Mouse (Mus musculus): Measurements from ENCODE around the gene Nebl. TPM values are rescaled to one million over a fixed set of nuclear protein-coding genes. Genes with fewer than 3 reads are reported as not detected.

The Nebl gene
- polyA plus RNA-seq, 1 experiment = 132 TPM

GRCm38 (mm10) chr2:17610259-17610658 is 121.0 kb downstream of the Nebl start:
- no peaks in the 10 kb centered on the region for H3K27me3 ChIP-seq (ENCODE audit: control insufficient read depth, insufficient read depth, low read length)
- H3K4me3 ChIP-seq (ENCODE audit: control insufficient read depth, insufficient read depth, low read length) = no peak overlapping the region
- no peaks in the 10 kb centered on the region for H3K36me3 ChIP-seq (ENCODE audit: control insufficient read depth, insufficient read depth, low read length)
- TF ChIP-seq POLR2A (IDR thresholded peaks at IDR 0.05; ENCODE audit: control insufficient read depth, extremely low read depth, insufficient read depth, low read length, poor library complexity) = no peak
- 83% methylated on average over 3 of the region's 3 CpGs for WGBS
- H3K27ac ChIP-seq (ENCODE audit: control insufficient read depth, insufficient read depth, low read length) = no peak overlapping the region
- DNase-seq = no peak
- H3K4me1 ChIP-seq (replicated peaks; ENCODE audit: control insufficient read depth, insufficient read depth, low read length) = no peaks in the 10 kb centered on the region

- WGBS = 87% methylated on average over 4 of the region's 4 CpGs
- no peak for TF ChIP-seq POLR2A (IDR thresholded peaks at IDR 0.05; ENCODE audit: control insufficient read depth, extremely low read depth, insufficient read depth, low read length, poor library complexity)
- TF ChIP-seq CTCF (IDR thresholded peaks at IDR 0.05; ENCODE audit: borderline replicate concordance, control insufficient read depth, extremely low read depth, insufficient read depth, low read length, poor library complexity) = no peak
- Histone ChIP-seq H3K27ac (ENCODE audit: control insufficient read depth, insufficient read depth, low read length) (no peak overlapping the region), H3K4me3 (ENCODE audit: control insufficient read depth, insufficient read depth, low read length) (no peak overlapping the region), H3K36me3 (ENCODE audit: control insufficient read depth, insufficient read depth, low read length) (no peaks in the 10 kb centered on the region), H3K27me3 (ENCODE audit: control insufficient read depth, insufficient read depth, low read length) (no peaks in the 10 kb centered on the region), H3K4me1 (replicated peaks; ENCODE audit: control insufficient read depth, insufficient read depth, low read length) (no peaks in the 10 kb centered on the region)
- no peak for DNase-seq
Measured at GRCm38 (mm10) chr2:17603573-17603972, 127.7 kb downstream of the Nebl start.

GRCm38 (mm10) chr2:17600652-17601051 is 130.6 kb downstream of the Nebl start:
- TF ChIP-seq POLR2A (IDR thresholded peaks at IDR 0.05; ENCODE audit: control insufficient read depth, extremely low read depth, insufficient read depth, low read length, poor library complexity) (no peak), CTCF (IDR thresholded peaks at IDR 0.05; ENCODE audit: borderline replicate concordance, control insufficient read depth, extremely low read depth, insufficient read depth, low read length, poor library complexity) (no peak)
- no peak overlapping the region for H3K27ac ChIP-seq (ENCODE audit: control insufficient read depth, insufficient read depth, low read length)
- 94% methylated on average over 2 of the region's 2 CpGs for WGBS
- H3K4me1 ChIP-seq (replicated peaks; ENCODE audit: control insufficient read depth, insufficient read depth, low read length) = no peaks in the 10 kb centered on the region
- H3K36me3 ChIP-seq (ENCODE audit: control insufficient read depth, insufficient read depth, low read length) = no peaks in the 10 kb centered on the region
- no peak overlapping the region for H3K4me3 ChIP-seq (ENCODE audit: control insufficient read depth, insufficient read depth, low read length)
- no peak for DNase-seq
- no peaks in the 10 kb centered on the region for H3K27me3 ChIP-seq (ENCODE audit: control insufficient read depth, insufficient read depth, low read length)

- no peak overlapping the region for H3K4me3 ChIP-seq (ENCODE audit: control insufficient read depth, insufficient read depth, low read length)
- H3K27ac ChIP-seq (ENCODE audit: control insufficient read depth, insufficient read depth, low read length) = no peak overlapping the region
- no peaks in the 10 kb centered on the region for H3K36me3 ChIP-seq (ENCODE audit: control insufficient read depth, insufficient read depth, low read length)
- no peaks in the 10 kb centered on the region for H3K4me1 ChIP-seq (replicated peaks; ENCODE audit: control insufficient read depth, insufficient read depth, low read length)
- no peaks in the 10 kb centered on the region for H3K27me3 ChIP-seq (ENCODE audit: control insufficient read depth, insufficient read depth, low read length)
- DNase-seq = no peak
- WGBS = 94% methylated on average over 4 of the region's 4 CpGs
- no peak for TF ChIP-seq CTCF (IDR thresholded peaks at IDR 0.05; ENCODE audit: borderline replicate concordance, control insufficient read depth, extremely low read depth, insufficient read depth, low read length, poor library complexity)
- TF ChIP-seq POLR2A (IDR thresholded peaks at IDR 0.05; ENCODE audit: control insufficient read depth, extremely low read depth, insufficient read depth, low read length, poor library complexity) = no peak
Measured at GRCm38 (mm10) chr2:17599860-17600259, 131.4 kb downstream of the Nebl start.

DNA sequence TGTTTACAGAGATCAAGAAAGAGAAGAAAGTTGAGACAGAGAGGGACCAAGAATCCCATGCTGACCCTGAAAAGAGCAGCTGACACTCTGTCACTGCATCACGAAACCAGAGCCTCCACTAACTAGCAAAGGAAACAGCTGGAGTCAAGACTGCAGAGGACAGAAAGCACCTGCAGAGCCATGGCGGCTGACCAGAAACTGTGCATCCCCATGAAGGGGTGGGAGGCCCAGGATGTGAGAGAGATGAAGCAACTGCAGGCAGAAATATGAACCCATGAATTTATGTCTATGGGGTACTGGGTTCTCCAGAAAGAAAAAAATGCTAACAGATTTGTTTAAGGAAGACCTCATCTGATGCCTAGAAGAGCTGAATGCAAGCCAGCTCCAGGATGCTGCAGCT is 133.3 kb downstream of the Nebl start:
- Histone ChIP-seq H3K36me3 (ENCODE audit: control insufficient read depth, insufficient read depth, low read length) (no peaks in the 10 kb centered on the region), H3K27ac (ENCODE audit: control insufficient read depth, insufficient read depth, low read length) (no peak overlapping the region), H3K27me3 (ENCODE audit: control insufficient read depth, insufficient read depth, low read length) (no peaks in the 10 kb centered on the region), H3K4me3 (ENCODE audit: control insufficient read depth, insufficient read depth, low read length) (no peak overlapping the region), H3K4me1 (replicated peaks; ENCODE audit: control insufficient read depth, insufficient read depth, low read length) (no peaks in the 10 kb centered on the region)
- WGBS = 31% methylated on average over 2 of the region's 2 CpGs
- no peak for DNase-seq
- TF ChIP-seq POLR2A (IDR thresholded peaks at IDR 0.05; ENCODE audit: control insufficient read depth, extremely low read depth, insufficient read depth, low read length, poor library complexity) = no peak
- no peak for TF ChIP-seq CTCF (IDR thresholded peaks at IDR 0.05; ENCODE audit: borderline replicate concordance, control insufficient read depth, extremely low read depth, insufficient read depth, low read length, poor library complexity)

DNA sequence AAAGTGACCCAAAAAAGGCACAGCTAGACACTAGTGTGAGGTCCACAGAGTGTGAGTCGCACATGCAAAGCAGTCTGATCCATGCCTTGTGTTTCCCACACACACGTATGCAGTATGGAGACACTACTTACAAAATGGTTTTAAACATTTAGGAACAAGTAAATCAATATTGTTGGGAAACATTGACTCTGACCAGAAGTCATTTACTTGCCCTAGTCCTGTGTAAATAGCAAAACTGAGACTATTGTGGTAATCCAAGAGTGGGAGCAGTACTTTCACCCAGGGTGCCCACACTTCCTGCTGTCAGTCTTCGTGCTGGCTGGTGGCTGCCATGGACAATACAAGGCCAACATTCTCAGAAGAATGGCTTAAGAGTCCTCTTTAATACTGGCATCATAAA is 141.6 kb downstream of the Nebl start:
- no peak for DNase-seq
- TF ChIP-seq POLR2A (IDR thresholded peaks at IDR 0.05; ENCODE audit: control insufficient read depth, extremely low read depth, insufficient read depth, low read length, poor library complexity) (no peak), CTCF (IDR thresholded peaks at IDR 0.05; ENCODE audit: borderline replicate concordance, control insufficient read depth, extremely low read depth, insufficient read depth, low read length, poor library complexity) (no peak)
- no peaks in the 10 kb centered on the region for H3K36me3 ChIP-seq (ENCODE audit: control insufficient read depth, insufficient read depth, low read length)
- H3K27ac ChIP-seq (ENCODE audit: control insufficient read depth, insufficient read depth, low read length) = no peak overlapping the region
- 77% methylated on average over 3 of the region's 3 CpGs for WGBS
- H3K4me1 ChIP-seq (replicated peaks; ENCODE audit: control insufficient read depth, insufficient read depth, low read length) = no peaks in the 10 kb centered on the region
- H3K27me3 ChIP-seq (ENCODE audit: control insufficient read depth, insufficient read depth, low read length) = no peaks in the 10 kb centered on the region
- H3K4me3 ChIP-seq (ENCODE audit: control insufficient read depth, insufficient read depth, low read length) = no peak overlapping the region

DNA sequence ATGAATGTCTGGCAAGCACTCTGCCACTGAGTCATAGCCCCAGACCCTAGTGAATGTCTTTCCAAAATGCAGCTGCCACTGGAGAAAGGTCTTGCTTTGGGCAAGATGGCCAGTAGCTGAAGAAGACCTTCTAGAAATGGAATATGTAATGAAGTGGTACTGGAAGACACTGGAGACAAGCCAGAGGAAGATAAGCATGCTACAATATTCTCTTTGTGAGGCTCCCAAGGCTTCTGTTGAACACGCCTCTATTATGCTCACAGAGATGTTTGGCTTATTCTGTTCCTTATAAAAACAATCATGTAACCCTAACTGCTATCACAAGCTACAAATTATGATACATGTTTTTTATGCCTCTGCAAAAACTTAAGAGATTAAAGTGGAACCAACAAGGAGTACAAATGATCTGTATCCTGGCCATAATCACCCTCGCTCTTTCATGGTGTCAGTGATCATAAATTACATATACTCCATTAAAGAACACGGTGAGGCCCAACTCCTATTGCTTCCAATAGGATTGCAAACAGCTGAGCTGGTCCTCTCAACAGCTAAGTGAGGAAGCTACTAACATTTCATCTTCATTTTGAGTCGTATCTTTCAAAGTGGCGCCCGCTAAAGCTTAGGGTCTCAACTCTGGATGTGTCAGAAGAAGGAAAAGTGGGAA is 145.8 kb downstream of the Nebl start:
- no peaks in the 10 kb centered on the region for H3K36me3 ChIP-seq (ENCODE audit: control insufficient read depth, insufficient read depth, low read length)
- no peak for DNase-seq
- 94% methylated on average over 6 of the region's 6 CpGs for WGBS
- H3K4me1 ChIP-seq (replicated peaks; ENCODE audit: control insufficient read depth, insufficient read depth, low read length) = no peaks in the 10 kb centered on the region
- no peak overlapping the region for H3K4me3 ChIP-seq (ENCODE audit: control insufficient read depth, insufficient read depth, low read length)
- TF ChIP-seq CTCF (IDR thresholded peaks at IDR 0.05; ENCODE audit: borderline replicate concordance, control insufficient read depth, extremely low read depth, insufficient read depth, low read length, poor library complexity) = no peak
- TF ChIP-seq POLR2A (IDR thresholded peaks at IDR 0.05; ENCODE audit: control insufficient read depth, extremely low read depth, insufficient read depth, low read length, poor library complexity) = no peak
- no peak overlapping the region for H3K27ac ChIP-seq (ENCODE audit: control insufficient read depth, insufficient read depth, low read length)
- no peaks in the 10 kb centered on the region for H3K27me3 ChIP-seq (ENCODE audit: control insufficient read depth, insufficient read depth, low read length)
